In genomic region chr6:18907173-18907572, GRCm38 (mm10) we compare ENCODE assay signal across 17 mouse cellular contexts. TPM values are rescaled to one million over a fixed set of nuclear protein-coding genes. Genes with fewer than 3 reads are reported as not detected.
DNase-seq lines count a peak whose midpoint lies in the region; ATAC-seq and TF ChIP-seq lines count a peak whose summit lies in the region.
"Had no signal": no experiment of that assay in that cellular context is flagged by ENCODE, and none has a peak within 500 bp of the region (broad histone marks: within the 10 kb centered on the region; RNA-seq: fewer than 3 reads in every experiment).

No protein-coding gene starts in this region.

- no peak overlapping the region for H3K4me3 ChIP-seq in intestine, postnatal 0 days (ENCODE audit: low read depth, low read length)
- no peak overlapping the region for H3K4me3 ChIP-seq in intestine, embryonic 15.5 days (replicated peaks)
- H3K4me3 ChIP-seq: hindbrain, embryonic 15.5 days; kidney, embryonic 15.5 days; limb, embryonic 12.5 days had no signal

- peak; percentile 40 for TF ChIP-seq CTCF in intestine, postnatal 0 days (IDR thresholded peaks at IDR 0.05; ENCODE audit: low read depth)

- peak; percentile 11 for DNase-seq in embryo, embryonic 10.5 days (ENCODE audit: low spot score)
- no peak for DNase-seq in embryo, embryonic 10 days (ENCODE audit: low spot score)
- DNase-seq in 3T3-L1 (ENCODE audit: low read depth, low spot score) (peak; percentile 22), adipocyte (ENCODE audit: low spot score) (peak; percentile 10)
- DNase-seq in adrenal gland, adult 2 months = no peak
- DNase-seq in right cerebral cortex, postnatal 36 days (ENCODE audit: low spot score in 2 of 2) = no peak
- DNase-seq: adrenal gland, adult 8-10 months; gastrocnemius, postnatal 36 days; liver, postnatal 0 days had no signal

- no peak overlapping the region for H3K4me2 ChIP-seq in intestine, postnatal 0 days (replicated peaks; ENCODE audit: low read depth)
- H3K4me2 ChIP-seq in intestine, embryonic 15.5 days (replicated peaks) = no peak overlapping the region
- H3K4me2 ChIP-seq: hindbrain, embryonic 15.5 days; kidney, embryonic 15.5 days; limb, embryonic 12.5 days had no signal

- H3K9ac ChIP-seq in intestine, postnatal 0 days (ENCODE audit: low read depth, low read length) = no peak overlapping the region
- H3K9ac ChIP-seq in intestine, embryonic 15.5 days = no peak overlapping the region
- H3K9ac ChIP-seq: hindbrain, embryonic 15.5 days; kidney, embryonic 15.5 days; limb, embryonic 12.5 days; liver, postnatal 0 days had no signal

- H3K9me3 ChIP-seq in intestine, postnatal 0 days (ENCODE audit: control insufficient read depth) = no peaks in the 10 kb centered on the region
- H3K9me3 ChIP-seq in intestine, embryonic 15.5 days = no peaks in the 10 kb centered on the region
- H3K9me3 ChIP-seq: hindbrain, embryonic 15.5 days; kidney, embryonic 15.5 days; limb, embryonic 12.5 days had no signal

- H3K4me1 ChIP-seq in intestine, postnatal 0 days (replicated peaks; ENCODE audit: control insufficient read depth, insufficient read depth, low read length) = no peaks in the 10 kb centered on the region
- no peaks in the 10 kb centered on the region for H3K4me1 ChIP-seq in intestine, embryonic 15.5 days (replicated peaks)
- H3K4me1 ChIP-seq: hindbrain, embryonic 15.5 days; kidney, embryonic 15.5 days; limb, embryonic 12.5 days had no signal

- 75% methylated on average over 2 of the region's 2 CpGs for WGBS in intestine, postnatal 0 days
- WGBS in intestine, embryonic 15.5 days = 78% methylated on average over 2 of the region's 2 CpGs

- no peaks in the 10 kb centered on the region for H3K36me3 ChIP-seq in intestine, postnatal 0 days (ENCODE audit: control insufficient read depth, insufficient read depth)
- H3K36me3 ChIP-seq in intestine, embryonic 15.5 days = no peaks in the 10 kb centered on the region
- H3K36me3 ChIP-seq: hindbrain, embryonic 15.5 days; kidney, embryonic 15.5 days; limb, embryonic 12.5 days had no signal

- no peak overlapping the region for H3K27ac ChIP-seq in intestine, postnatal 0 days (ENCODE audit: low read depth, low read length)
- no peak overlapping the region for H3K27ac ChIP-seq in intestine, embryonic 15.5 days
- H3K27ac ChIP-seq: hindbrain, embryonic 15.5 days; kidney, embryonic 15.5 days; limb, embryonic 12.5 days had no signal

- H3K27me3 ChIP-seq in intestine, postnatal 0 days (replicated peaks; ENCODE audit: control insufficient read depth, insufficient read depth, low read length) = no peaks in the 10 kb centered on the region
- H3K27me3 ChIP-seq in intestine, embryonic 15.5 days (replicated peaks) = no peaks in the 10 kb centered on the region
- H3K27me3 ChIP-seq: hindbrain, embryonic 15.5 days; kidney, embryonic 15.5 days; limb, embryonic 12.5 days had no signal

- ATAC-seq in intestine, postnatal 0 days = no peak
- ATAC-seq in intestine, embryonic 15.5 days = no peak
- ATAC-seq: liver, postnatal 0 days had no signal

RNA-seq across cellular contexts. Expression of gene Ankrd7, which starts 41.1 kb away (rescaled TPM):
- not detected in 2 replicates for polyA plus RNA-seq in intestine, postnatal 0 days (2015; fragmentation: Nextera tagmentation; extraction: Ambion mirVana)
- polyA plus RNA-seq in intestine, embryonic 15.5 days (2015; fragmentation: Nextera tagmentation; extraction: Ambion mirVana) = 0.16 TPM in 1 of 2 replicates, not detected in the other
- not detected for total RNA-seq in adrenal gland, adult 2 months (2021)
- polyA plus RNA-seq in adrenal gland, adult 2 months (2012; rRNA removed) = not detected in 2 replicates
- total RNA-seq: adrenal gland, adult 8-10 months; gastrocnemius, postnatal 36 days; layer of hippocampus, postnatal 14 days; megakaryocyte, adult 5-6 weeks had no signal
- polyA plus RNA-seq: embryonic facial prominence, embryonic 14.5 days; liver, postnatal 0 days had no signal

RNA-seq across cellular contexts. Expression of gene Lsm8, which starts 58.8 kb away (rescaled TPM):
- polyA plus RNA-seq in intestine, postnatal 0 days (2015; fragmentation: Nextera tagmentation; extraction: Ambion mirVana) = 98.5 and 99.8 TPM in 2 replicates
- polyA plus RNA-seq in intestine, embryonic 15.5 days (2015; fragmentation: Nextera tagmentation; extraction: Ambion mirVana) = 168 and 177 TPM in 2 replicates
- total RNA-seq in adrenal gland, adult 2 months (2021) = 10 to 100 TPM; 13.4 to 26.1 TPM
- 6.1 and 9.2 TPM in 2 replicates for polyA plus RNA-seq in adrenal gland, adult 2 months (2012; rRNA removed)

Comparison
In these comparisons a context has a peak if more than half of its experiments do, and no peak if none do; other contexts are left out.
1. DNase-seq: peak in embryo, embryonic 10.5 days (single experiment), 3T3-L1 (single experiment) and adipocyte (single experiment); none in embryo, embryonic 10 days (single experiment), adrenal gland, adult 2 months (single experiment) and right cerebral cortex, postnatal 36 days (0 of 2).